Mouse (Mus musculus) liver, postnatal 0 days (tissue): ENCODE results near the gene Pck2. TPM values are rescaled to one million over a fixed set of nuclear protein-coding genes. Genes with fewer than 3 reads are reported as not detected.

ENCODE experiments used
- ATAC-seq: fragments of 200-750 bp; cut with Nextera tagmentation; 2 replicates; pipeline ENCODE4 v1.8.0; 2017; ENCODE audit warnings: mild to moderate bottlenecking, moderate library complexity
- DNase-seq: peaks from one replicate; pipeline ENCODE4 v3.0.0-alpha.2; 2016
- H3K27ac ChIP-seq: fragments of 300-500 bp; sonication (generic); 2 replicates; pipeline ENCODE4 v1.5.1; 2014; ENCODE audit warnings: antibody characterized with exemption, moderate library complexity, mild to moderate bottlenecking, low read depth
- H3K27me3 ChIP-seq: fragments of 300-500 bp; sonication (generic); 2 replicates; pipeline ENCODE4 v1.6.1; 2014; ENCODE audit warnings: low read length, control low read depth, mixed read lengths; ENCODE audit not compliant: insufficient read depth
- H3K36me3 ChIP-seq: fragments of 300-500 bp; sonication (generic); replicated peaks from 2 replicates; pipeline ENCODE4 v1.6.1; 2014; ENCODE audit warnings: mild to moderate bottlenecking, control low read depth, low read length, moderate library complexity, mixed read lengths; ENCODE audit not compliant: insufficient read depth
- H3K4me1 ChIP-seq: fragments of 300-500 bp; sonication (generic); 2 replicates; pipeline ENCODE4 v1.6.1; 2014; ENCODE audit warnings: antibody characterized with exemption, mild to moderate bottlenecking, control low read depth; ENCODE audit not compliant: insufficient read depth
- H3K4me2 ChIP-seq: fragments of 300-500 bp; sonication (generic); 2 replicates; pipeline ENCODE4 v1.6.1; 2014; ENCODE audit warnings: low read depth, mild to moderate bottlenecking, low read length, moderate library complexity, mixed read lengths
- H3K4me3 ChIP-seq: fragments of 300-500 bp; sonication (generic); 2 replicates; pipeline ENCODE4 v1.5.1; 2014; ENCODE audit warnings: low read depth, low read length
- H3K9ac ChIP-seq: fragments of 300-500 bp; sonication (generic); replicated peaks from 2 replicates; pipeline ENCODE4 v1.6.1; 2014; ENCODE audit warnings: mild to moderate bottlenecking, moderate library complexity
- H3K9me3 ChIP-seq: fragments of 300-500 bp; sonication (generic); 2 replicates; pipeline ENCODE4 v1.6.1; 2016; ENCODE audit warnings: mild to moderate bottlenecking, control low read depth, low read length, mixed read lengths
- CTCF ChIP-seq: sonication (generic); IDR thresholded peaks from 2 replicates; pipeline ENCODE4 v1.5.1; 2016; ENCODE audit warnings: antibody characterized with exemption, low read depth
- EP300 ChIP-seq: IDR thresholded peaks from 2 replicates; pipeline ENCODE4 v1.6.1; 2016; ENCODE audit warnings: antibody characterized with exemption, low read depth, mild to moderate bottlenecking
- WGBS: fragments of 180-500 bp; shearing (Covaris S2); extraction: QIAGEN DNeasy Blood & Tissue Kit; methylation state at CpG from one replicate; pipeline ENCODE4 v1.1.7; 2014; ENCODE audit not compliant: insufficient replicate concordance; 5-methylcytosine and 5-hydroxymethylcytosine counted together
- polyA plus RNA-seq: library from polyadenylated mRNA; unstranded; fragments of >200 nt; fragmentation: Nextera tagmentation; extraction: Ambion mirVana; gene quantifications from 2 replicates; pipeline ENCODE4 v1.2.1, GENCODE M21; 2015

The Pck2 gene
- polyA plus RNA-seq, 1 experiment from 2014 or later, result 20.7 TPM

DNA sequence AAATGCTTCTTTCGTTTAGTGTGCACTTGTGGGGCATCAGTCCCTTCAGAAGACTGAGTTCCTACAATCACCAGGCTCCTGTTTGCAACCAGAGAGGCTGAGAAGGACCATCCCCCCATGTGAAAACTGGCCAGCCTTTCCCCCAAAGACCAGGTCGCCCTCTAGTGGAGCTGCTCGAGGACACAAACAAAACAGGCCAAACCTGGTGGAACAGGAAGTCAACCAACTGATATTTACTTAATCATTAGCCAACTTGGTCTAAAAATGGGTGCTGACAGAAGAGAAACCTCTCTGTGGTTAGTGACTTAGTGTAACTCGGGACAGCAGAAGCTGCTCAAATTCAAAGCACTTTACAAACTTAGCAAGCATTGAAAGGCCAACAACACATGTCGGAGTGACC is 16.9 kb downstream of the Pck2 start:
- peak overlapping the region; percentile 88 for H3K27ac ChIP-seq
- H3K4me1 ChIP-seq, result peaks cover 35% of the 10 kb centered on the region
- ATAC-seq (no peak), DNase-seq (peak; percentile 90)
- TF ChIP-seq EP300, result peak; percentile 76; the same call in 1 of the 2 replicates
- peak; percentile 99 for TF ChIP-seq CTCF
- H3K4me2 ChIP-seq, result peak overlapping the region; percentile 13
- peak overlapping the region; percentile 36; the same call in 1 of the 2 replicates for H3K9ac ChIP-seq
- H3K9me3 ChIP-seq, result no peaks in the 10 kb centered on the region
- no peaks in the 10 kb centered on the region; the same call in 1 of the 2 replicates for H3K36me3 ChIP-seq
- WGBS, result 8% methylated on average over 5 of the region's 5 CpGs
- no peak overlapping the region for H3K4me3 ChIP-seq
- no peaks in the 10 kb centered on the region for H3K27me3 ChIP-seq

DNA sequence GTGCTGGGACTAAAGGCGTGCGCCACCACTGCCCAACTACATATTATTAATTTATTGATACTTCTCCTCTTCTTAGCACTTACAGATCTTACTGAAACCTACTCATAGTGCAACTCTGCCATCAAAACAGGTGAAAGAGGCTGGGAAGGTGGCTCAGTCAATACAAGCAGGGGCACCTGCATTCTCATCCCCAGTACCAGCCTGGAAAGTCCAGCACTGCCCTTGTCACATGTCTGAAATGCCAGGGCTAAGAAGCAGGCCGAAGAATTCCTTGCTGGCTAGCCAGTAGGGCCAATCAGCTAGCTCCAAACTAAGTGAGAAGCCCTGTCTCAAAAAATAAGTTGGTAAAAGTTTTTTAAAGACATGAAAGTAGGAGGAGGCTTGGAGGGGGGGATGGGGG is 17.5 kb downstream of the Pck2 start:
- Histone ChIP-seq H3K4me2 (peak overlapping the region; percentile 13; the same call in 1 of the 2 replicates), H3K36me3 (peaks cover under 1% of the 10 kb centered on the region), H3K27ac (peak overlapping the region; percentile 88), H3K4me1 (peaks cover 41% of the 10 kb centered on the region), H3K9me3 (no peaks in the 10 kb centered on the region), H3K27me3 (no peaks in the 10 kb centered on the region), H3K9ac (peak overlapping the region; percentile 36; the same call in 1 of the 2 replicates), H3K4me3 (no peak overlapping the region)
- ATAC-seq (no peak), DNase-seq (no peak)
- no peak for TF ChIP-seq CTCF
- TF ChIP-seq EP300, result no peak
- WGBS, result 84% methylated on average over 3 of the region's 3 CpGs

DNA sequence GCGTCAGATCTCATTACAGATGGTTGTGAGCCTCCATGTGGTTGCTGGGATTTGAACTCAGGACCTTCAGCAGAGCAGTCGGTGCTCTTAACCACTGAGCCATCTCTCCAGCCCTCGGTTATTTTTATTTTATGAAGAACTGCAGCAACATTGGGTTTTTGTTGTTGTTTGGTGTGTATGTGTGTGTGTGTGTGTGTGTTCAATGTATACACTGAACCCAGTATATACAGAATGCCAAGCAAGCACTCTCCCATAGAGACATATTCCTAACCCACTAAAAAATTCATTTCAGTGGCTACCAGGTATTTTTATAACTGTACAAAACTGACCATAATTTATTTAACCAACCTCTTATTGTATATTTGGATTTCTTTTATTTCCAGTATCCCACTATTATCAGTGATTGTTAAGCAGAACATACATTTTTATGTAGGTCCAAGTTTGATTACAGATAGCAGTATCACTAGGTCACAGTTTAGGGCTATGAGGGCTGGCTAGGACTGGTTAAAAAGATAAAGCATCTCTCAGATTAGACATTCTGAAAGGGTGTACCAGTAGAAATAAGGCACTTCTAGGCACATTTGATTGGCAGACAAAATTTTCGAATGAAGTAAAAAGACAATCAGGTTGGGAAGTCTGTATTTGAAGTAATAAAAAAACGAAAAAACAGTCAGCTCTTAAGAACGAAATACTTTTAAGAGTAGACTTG is 18.8 kb downstream of the Pck2 start:
- Histone ChIP-seq H3K36me3 (peaks cover 13% of the 10 kb centered on the region), H3K27me3 (no peaks in the 10 kb centered on the region), H3K9me3 (no peaks in the 10 kb centered on the region), H3K9ac (peak overlapping the region; percentile 87), H3K4me2 (peak overlapping the region; percentile 73), H3K4me1 (peaks cover 43% of the 10 kb centered on the region), H3K4me3 (peak overlapping the region; percentile 65), H3K27ac (peak overlapping the region; percentile 99)
- 39% methylated on average over 6 of the region's 6 CpGs for WGBS
- peak; percentile 35 for TF ChIP-seq CTCF
- peak; percentile 96 for TF ChIP-seq EP300
- DNase-seq (no peak), ATAC-seq (no peak)

DNA sequence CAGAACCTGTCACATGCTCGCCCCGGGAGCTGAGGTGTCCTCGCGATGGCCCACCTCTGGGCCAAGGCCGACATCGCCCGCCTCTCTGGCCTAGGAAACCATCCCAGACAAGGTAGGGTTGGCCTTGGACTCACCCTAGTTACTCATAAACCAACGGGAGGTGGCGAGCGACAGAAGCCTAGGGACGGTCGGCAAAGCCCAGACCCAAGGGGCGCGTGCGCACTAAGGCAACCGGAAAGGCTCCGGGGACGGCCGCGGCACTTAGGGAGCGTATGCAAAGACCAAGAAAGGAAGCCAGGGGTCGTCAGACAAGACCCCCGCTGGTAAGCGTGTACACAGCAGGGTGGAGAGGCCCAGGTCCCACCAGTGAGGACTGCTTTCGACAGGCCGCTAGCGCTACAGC is 19.7 kb downstream of the Pck2 start, which contains the start of gene Dcaf11:
Dcaf11 (plus strand) TSS at position 208 of the 403 bp plus-strand sequence.
- DNase-seq (peak; percentile 93), ATAC-seq (peak; percentile 79)
- Histone ChIP-seq H3K36me3 (peaks cover 22% of the 10 kb centered on the region), H3K27ac (peak within 1 kb of the TSS; percentile 99), H3K27me3 (no peaks in the 10 kb centered on the region), H3K4me2 (peak within 1 kb of the TSS; percentile 73), H3K9me3 (no peaks in the 10 kb centered on the region), H3K9ac (peak within 1 kb of the TSS; percentile 87), H3K4me1 (peaks cover 43% of the 10 kb centered on the region), H3K4me3 (peak within 1 kb of the TSS; percentile 65)
- peak; percentile 54 for TF ChIP-seq CTCF
- TF ChIP-seq EP300, result peak; percentile 68
- WGBS, result under 1% methylated on average over 27 of the region's 27 CpGs

DNA sequence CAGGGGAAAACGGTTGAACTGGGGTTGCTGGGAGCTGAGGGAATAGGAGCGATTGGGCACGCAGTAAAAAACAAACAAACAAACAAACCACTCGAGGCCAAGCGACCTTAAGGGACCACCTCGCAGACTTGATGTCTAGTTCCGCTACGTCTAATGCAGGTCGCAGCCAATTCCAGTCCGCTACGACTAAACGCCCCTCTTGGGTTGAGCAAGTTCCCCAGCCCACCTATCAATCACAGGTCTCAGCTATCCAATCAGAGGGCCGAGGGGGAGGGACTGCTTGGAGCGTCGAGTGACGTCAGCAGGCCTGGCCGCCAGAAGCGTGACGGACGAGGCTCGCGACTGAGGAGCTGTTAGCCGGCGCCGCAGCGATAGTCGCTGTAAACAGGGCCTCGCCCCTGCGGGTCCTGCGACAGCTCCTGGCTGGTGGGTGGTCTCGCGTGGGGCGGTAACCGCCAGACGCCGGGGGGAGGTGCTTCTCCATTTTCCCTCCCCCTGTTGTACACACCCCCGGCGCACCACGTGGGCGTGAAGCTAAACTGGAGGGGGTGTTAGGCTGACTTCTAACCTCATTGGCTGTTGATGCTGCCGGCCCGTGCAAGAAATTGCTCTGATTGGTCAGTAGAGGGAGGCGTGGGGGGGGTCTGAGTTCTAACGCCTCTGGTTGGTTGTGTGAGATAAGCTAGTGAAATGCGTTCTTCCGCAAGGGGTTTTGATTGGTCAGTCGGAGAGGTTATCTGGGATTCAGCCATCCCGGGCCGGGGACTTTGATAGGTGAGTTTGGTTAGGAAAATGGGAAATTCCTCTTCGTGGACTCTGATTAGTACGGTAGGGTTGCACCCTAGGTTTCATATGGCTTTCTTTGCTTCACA is 20.4 kb downstream of the Pck2 start, which contains the start of gene A730061H03Rik:
A730061H03Rik (minus strand) TSS at position 205 of the 872 bp plus-strand sequence.
- Histone ChIP-seq H3K4me3 (peak within 1 kb of the TSS; percentile 65), H3K9ac (peak within 1 kb of the TSS; percentile 87), H3K4me2 (peak within 1 kb of the TSS; percentile 73), H3K27ac (peak within 1 kb of the TSS; percentile 99), H3K4me1 (peaks cover 43% of the 10 kb centered on the region), H3K9me3 (no peaks in the 10 kb centered on the region), H3K36me3 (peaks cover 28% of the 10 kb centered on the region), H3K27me3 (no peaks in the 10 kb centered on the region)
- ATAC-seq, result peak; percentile 87
- peak; percentile 90 for TF ChIP-seq EP300
- no peak for TF ChIP-seq CTCF
- under 1% methylated on average over 50 of the region's 51 CpGs for WGBS
- DNase-seq, result peak; percentile 98

DNA sequence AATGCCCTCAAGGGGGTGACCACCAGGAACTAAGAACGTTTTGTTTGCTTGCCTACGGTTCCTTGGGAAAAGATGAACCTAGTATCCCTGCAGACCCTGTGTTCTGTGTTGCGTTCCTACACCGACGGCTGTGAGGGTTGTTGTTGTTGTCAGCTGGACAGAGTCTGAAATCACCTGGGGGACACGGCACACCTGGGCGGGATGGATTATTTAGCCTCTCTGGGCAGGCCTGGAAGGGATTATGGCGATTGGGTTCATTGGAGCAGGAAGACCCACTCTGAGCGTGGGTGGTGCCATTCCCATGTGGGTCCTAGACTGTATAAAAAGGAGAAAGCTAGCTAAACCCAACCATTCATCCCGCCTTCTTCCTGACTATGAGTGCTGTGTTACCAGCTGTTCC is 21.8 kb downstream of the Pck2 start:
- TF ChIP-seq EP300 (no peak), CTCF (no peak)
- Histone ChIP-seq H3K36me3 (peaks cover 42% of the 10 kb centered on the region), H3K27ac (peak overlapping the region; percentile 87), H3K27me3 (no peaks in the 10 kb centered on the region), H3K9ac (peak overlapping the region; percentile 62; the same call in 1 of the 2 replicates), H3K9me3 (no peaks in the 10 kb centered on the region), H3K4me2 (peak overlapping the region; percentile 73), H3K4me3 (peak overlapping the region; percentile 65), H3K4me1 (peaks cover 37% of the 10 kb centered on the region)
- ATAC-seq, result no peak
- DNase-seq, result no peak
- WGBS, result 85% methylated on average over 10 of the region's 10 CpGs
